Mouse (Mus musculus): ENCODE measurements around the gene Trpm7.
A peak's percentile ranks its signal among the peaks of the same experiment; 100 is the strongest.

The Trpm7 gene

GRCm38 (mm10) chr2:126875871-126876796, at the start of gene Trpm7:
Gene Trpm7 (minus strand): TSS chr2:126876230.
- peak; percentile 100 for DNase-seq

DNA sequence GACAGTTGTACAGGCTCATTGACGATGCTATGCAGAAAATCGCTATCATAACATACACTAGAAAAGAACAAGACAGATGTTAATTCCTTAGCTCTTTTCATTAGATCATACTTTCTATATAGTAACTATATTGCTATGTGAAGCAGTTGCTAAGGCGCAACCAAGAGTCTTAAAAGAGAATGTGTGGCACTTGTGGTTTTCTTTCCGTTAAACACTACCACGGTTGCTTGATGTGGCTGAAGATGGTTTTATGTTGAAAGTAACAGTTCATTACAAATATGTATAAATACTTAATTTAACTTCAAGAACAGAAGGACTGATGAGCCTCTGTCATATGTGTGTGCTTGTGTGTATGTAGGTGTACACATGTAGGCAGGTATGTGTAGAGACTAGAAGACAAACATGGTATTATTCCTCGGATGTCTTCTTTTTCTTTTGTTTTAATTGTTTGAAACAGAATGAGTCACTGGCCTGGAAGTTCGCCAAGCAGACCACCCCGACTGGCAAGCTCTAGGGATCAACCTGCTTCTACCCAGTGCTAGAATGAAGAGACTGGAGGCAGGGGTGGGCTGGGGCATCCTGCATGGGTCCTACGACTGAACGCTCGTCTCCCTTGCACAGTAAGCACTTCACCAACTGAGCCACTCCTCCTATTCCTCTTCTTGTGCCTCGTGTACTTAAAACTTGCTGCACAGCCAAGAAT, 44.5 kb upstream of the Trpm7 start:
- DNase-seq = no peak

GRCm38 (mm10) chr2:126916236-126916635, 40.2 kb upstream of the Trpm7 start:
- peak; percentile 23 for DNase-seq

GRCm38 (mm10) chr2:126914096-126914495, 38.1 kb upstream of the Trpm7 start:
- DNase-seq = peak; percentile 90

DNA sequence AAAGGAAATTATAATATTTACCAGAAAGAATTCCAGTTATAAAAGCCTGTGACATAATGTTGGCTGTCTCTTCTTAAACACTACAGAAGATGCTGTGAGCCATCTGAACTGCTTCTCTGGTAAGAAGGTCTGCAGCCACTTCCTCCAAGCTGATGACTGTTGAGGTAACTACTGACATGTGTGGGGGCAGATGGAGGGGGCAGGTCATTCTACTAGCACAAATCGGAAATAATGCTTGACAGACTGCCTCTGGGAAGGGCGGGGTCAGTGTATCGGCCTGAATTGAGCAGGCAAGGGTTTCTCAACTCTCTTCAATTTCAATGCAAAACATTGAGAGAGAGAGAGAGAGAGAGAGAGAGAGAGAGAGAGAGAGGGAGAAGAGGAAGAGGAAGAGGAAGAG, 28.1 kb upstream of the Trpm7 start:
- DNase-seq = peak; percentile 28

- DNase-seq = peak; percentile 95
These were observed 21.5 kb upstream of the Trpm7 start for GRCm38 (mm10) chr2:126897511-126897910.

DNA sequence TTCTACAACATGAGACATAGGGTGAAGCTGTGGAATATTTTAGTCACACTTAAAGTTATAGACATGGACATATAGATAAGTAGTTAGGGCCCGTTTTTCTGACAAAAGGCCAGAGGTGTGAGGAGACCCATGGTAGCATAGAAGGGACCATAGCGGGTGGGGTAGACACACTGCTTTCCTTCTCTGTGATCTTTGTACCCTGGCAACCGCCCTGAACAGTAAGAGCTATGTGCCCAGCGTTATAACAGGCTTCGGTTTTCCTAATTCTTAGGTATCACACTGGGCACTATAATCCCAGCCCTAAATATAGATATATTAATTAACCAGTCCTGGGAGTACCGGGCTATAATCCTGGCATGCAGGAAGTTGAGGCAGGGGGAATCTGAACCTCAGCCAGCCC, 20.9 kb upstream of the Trpm7 start:
- peak; percentile 68 for DNase-seq

DNA sequence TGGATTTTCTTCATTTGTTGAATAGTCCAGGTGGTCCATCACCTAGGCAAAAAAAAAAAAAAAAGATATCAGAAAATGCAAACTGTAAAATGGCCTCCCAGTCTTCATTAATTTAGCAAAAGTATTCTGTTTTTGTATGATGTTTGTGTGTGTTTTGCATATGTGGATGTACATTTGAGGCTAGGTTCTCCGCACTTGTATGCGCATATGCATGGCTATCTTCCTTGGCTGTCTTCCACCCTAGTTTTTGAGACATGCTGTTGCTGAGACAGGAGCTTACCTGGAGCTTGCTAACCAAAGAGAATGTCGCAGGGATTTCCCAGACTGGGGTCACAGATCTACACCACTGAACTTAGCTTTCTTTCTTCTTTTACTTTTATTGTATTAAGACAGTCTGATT, 18.2 kb upstream of the Trpm7 start:
- no peak for DNase-seq

GRCm38 (mm10) chr2:126892316-126892715, 16.3 kb upstream of the Trpm7 start:
- no peak for DNase-seq

- DNase-seq = peak; percentile 27
These were observed 15.7 kb upstream of the Trpm7 start for GRCm38 (mm10) chr2:126891743-126892142.

DNA sequence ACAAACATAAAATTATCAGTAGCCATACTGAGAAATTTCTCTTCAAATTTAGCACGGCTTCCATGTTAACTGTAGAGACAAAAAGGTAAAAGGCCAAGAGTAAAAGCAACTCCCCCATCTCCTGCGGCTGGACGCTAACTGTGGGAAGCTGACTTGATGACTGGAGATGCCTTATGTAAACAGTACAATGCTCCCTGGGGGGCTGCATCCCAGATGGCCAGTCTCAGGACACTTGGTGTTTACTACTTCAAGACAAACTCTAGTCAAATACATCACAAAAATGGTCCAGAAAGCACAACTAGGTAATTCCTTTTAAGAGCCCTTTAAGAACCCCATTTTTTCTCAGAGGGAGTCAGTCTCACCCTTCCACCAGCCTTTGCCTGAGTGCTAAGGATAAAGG, 11.1 kb upstream of the Trpm7 start:
- DNase-seq = peak; percentile 93

GRCm38 (mm10) chr2:126885871-126886270, 9.8 kb upstream of the Trpm7 start:
- peak; percentile 55 for DNase-seq

DNA sequence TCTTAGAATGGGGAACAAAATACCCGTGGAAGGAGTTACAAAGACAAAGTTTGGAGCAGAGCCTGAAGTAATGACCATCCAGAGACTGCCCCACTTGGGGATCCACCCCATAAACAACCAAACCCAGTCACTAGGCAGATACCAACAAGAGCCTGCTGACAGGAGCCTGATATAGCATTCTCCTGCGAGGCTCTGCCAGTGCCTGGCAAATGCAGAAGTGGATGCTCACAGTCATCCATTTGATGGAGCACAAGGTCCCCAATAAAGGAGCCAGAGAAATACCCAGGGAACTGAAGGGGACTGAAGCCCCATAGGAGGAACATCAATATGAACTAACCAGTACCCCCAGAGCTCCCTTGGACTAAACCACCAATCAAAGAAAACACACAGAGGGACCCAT, 6.7 kb upstream of the Trpm7 start:
- peak; percentile 93 for DNase-seq

GRCm38 (mm10) chr2:126877991-126878390, 2.0 kb upstream of the Trpm7 start:
- peak; percentile 25 for DNase-seq

GRCm38 (mm10) chr2:126875516-126875835, 554 bp downstream of the Trpm7 start:
- no peak for DNase-seq

DNA sequence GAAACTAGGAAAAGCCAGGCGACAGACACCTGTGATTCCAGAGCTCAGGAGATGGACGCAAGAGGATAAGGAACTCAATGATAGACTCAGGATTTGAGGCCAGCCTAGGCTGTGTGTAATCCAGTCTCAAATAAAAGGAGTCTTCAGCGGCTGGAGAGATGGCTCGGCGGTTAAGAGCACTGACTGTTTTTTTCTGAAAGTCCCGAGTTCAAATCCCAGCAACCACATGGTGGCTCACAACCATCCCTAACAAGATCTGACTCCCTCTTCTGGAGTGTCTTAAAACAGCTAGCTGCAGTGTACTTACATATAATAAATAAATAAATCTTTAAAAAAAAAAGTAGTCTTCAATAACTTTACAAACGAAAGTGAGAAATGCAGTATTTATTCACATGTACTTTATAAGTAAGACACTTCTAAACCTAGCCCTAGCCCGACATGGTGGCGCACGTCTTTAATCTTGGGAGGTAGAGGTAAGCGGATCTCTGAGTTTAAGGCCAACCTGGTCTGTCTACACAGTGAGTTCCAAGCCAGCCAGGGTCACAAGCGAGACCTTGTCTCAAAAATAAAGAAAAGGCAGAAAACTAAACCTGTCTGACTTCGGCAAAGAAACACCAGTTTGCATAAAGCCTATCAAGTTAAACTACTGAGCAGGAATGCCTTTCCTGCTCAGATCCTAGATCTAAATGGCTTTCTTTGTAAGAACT, 1.1 kb downstream of the Trpm7 start:
- DNase-seq = peak; percentile 86

- no peak for DNase-seq
These were observed 9.7 kb downstream of the Trpm7 start for GRCm38 (mm10) chr2:126866301-126866700.

GRCm38 (mm10) chr2:126865501-126866199, 10.4 kb downstream of the Trpm7 start:
- no peak for DNase-seq

DNA sequence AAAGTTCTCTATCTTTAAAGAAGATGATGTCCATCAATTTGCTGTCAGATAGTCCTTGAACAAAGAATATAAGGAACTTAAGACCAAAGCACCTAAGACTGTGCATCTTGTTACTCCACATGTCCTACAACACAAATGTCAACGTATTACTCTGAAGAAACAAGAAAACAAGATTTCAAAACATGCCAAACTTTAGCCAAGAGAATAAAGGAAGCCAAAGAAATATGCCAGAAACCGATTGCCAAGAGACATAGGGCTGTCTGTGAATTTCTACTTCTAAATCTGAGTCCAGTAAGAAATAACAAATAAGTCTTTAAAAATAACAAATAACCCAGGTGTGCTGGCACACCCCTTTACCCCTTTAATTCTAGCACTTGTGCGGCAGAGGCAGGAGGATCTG, 11.0 kb downstream of the Trpm7 start:
- no peak for DNase-seq

- no peak for DNase-seq
These were observed 31.3 kb downstream of the Trpm7 start for GRCm38 (mm10) chr2:126844751-126845150.

DNA sequence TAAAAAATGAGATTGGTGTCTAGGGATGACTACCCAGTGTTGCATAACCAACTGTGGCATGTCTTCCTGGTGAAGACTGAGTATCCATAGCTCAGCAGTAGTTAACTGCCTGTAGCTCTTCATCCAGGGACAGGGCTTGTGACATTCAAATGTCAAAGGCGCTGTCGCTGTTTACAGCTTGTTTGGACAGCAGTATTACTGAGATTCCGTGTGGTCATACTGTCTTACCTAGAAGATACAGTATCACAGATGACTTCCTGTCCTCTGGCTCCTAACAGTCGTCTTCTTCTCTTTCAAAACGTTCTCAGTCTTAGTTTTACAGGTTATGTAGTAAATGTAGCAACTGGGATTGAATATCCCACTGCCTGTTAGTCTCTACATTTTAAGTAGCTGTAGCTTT, 37.2 kb downstream of the Trpm7 start:
- DNase-seq = no peak

DNA sequence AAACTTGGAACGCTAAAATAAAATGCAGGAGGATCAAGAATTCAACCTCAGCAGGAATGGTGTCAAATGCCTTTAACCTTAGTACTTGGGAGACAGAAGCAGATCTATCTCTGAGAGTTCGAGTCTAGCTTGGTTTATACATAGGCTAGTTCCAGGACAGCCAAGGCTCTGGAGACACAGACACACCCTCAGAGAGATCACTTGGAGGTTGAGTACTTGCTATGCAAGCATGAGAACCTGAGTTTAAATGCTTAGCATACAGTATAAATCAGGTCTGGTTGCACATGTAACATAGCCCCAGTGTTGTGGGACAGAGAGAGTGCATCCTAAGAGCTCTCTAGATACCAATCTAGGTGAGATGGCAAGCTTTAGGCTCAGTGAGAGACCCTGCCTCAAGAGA, 58.6 kb downstream of the Trpm7 start:
- DNase-seq = peak; percentile 19

All from heart, adult 11 months (tissue).